Comparison of ENCODE assay signal across 10 mouse cellular contexts in genomic region chr1:177458456-177459389, GRCm38 (mm10). TPM values are rescaled to one million over a fixed set of nuclear protein-coding genes. Genes with fewer than 3 reads are reported as not detected.
A peak's percentile ranks its signal among the peaks of the same experiment; 100 is the strongest.
DNase-seq lines count a peak whose midpoint lies in the region; ATAC-seq and TF ChIP-seq lines count a peak whose summit lies in the region.
"Had no signal": no experiment of that assay in that cellular context is flagged by ENCODE, and none has a peak within 500 bp of the region (broad histone marks: within the 10 kb centered on the region; RNA-seq: fewer than 3 reads in every experiment).

No protein-coding gene starts in this region.

- no peak overlapping the region for H3K4me3 ChIP-seq in hindbrain, embryonic 10.5 days
- H3K4me3 ChIP-seq in hindbrain, embryonic 11.5 days (ENCODE audit: low read depth, low read length), result no peak overlapping the region
- H3K4me3 ChIP-seq in hindbrain, postnatal 0 days (ENCODE audit: low read length), result no peak overlapping the region

- no peak for ATAC-seq in hindbrain, embryonic 11.5 days (ENCODE audit: low FRiP score)
- peak; percentile 75 for ATAC-seq in hindbrain, postnatal 0 days
- ATAC-seq: Patski had no signal

- DNase-seq in hindbrain, embryonic 10.5 days (ENCODE audit: low spot score), result no peak
- no peak for DNase-seq in hindbrain, embryonic 11.5 days (ENCODE audit: low spot score)
- DNase-seq in cerebellum, postnatal 25 days, result peak; percentile 93 to 94
- peak; percentile 62 for DNase-seq in hindbrain, postnatal 0 days (ENCODE audit: low spot score)
- DNase-seq in kidney, postnatal 4 days, result peak; percentile 34 to 68
- no peak for DNase-seq in neural tube, embryonic 10.5 days (ENCODE audit: extremely low spot score, low spot score)
- DNase-seq in lung, postnatal 10 days, result no peak
- no peak for DNase-seq in spleen, postnatal 10 days (ENCODE audit: low spot score in 2 of 2)

- 74% methylated on average over 18 of the region's 18 CpGs for WGBS in hindbrain, embryonic 10.5 days
- WGBS in hindbrain, embryonic 11.5 days, result 62% methylated on average over 18 of the region's 18 CpGs
- 45% methylated on average over 18 of the region's 18 CpGs for WGBS in hindbrain, postnatal 0 days

- H3K9me3 ChIP-seq in hindbrain, embryonic 10.5 days, result no peaks in the 10 kb centered on the region
- no peaks in the 10 kb centered on the region for H3K9me3 ChIP-seq in hindbrain, embryonic 11.5 days (ENCODE audit: control insufficient read depth, low read length)
- no peaks in the 10 kb centered on the region for H3K9me3 ChIP-seq in hindbrain, postnatal 0 days (ENCODE audit: low read length)

- H3K36me3 ChIP-seq in hindbrain, embryonic 10.5 days, result no peaks in the 10 kb centered on the region
- no peaks in the 10 kb centered on the region for H3K36me3 ChIP-seq in hindbrain, embryonic 11.5 days (ENCODE audit: control insufficient read depth, insufficient read depth, low read length)
- no peaks in the 10 kb centered on the region for H3K36me3 ChIP-seq in hindbrain, postnatal 0 days (ENCODE audit: insufficient read depth, low read length)

- H3K4me1 ChIP-seq in hindbrain, embryonic 10.5 days (replicated peaks), result peaks cover 42% of the 10 kb centered on the region
- H3K4me1 ChIP-seq in hindbrain, embryonic 11.5 days (replicated peaks; ENCODE audit: control insufficient read depth, insufficient read depth, low read length), result peaks cover 2% of the 10 kb centered on the region; the same call in 1 of the 2 replicates
- H3K4me1 ChIP-seq in hindbrain, postnatal 0 days (ENCODE audit: insufficient read depth, low read length), result peaks cover 5% of the 10 kb centered on the region; the same call in 1 of the 2 replicates

- TF ChIP-seq CTCF in hindbrain, postnatal 0 days (IDR thresholded peaks at IDR 0.05; ENCODE audit: low read depth), result no peak

- no peaks in the 10 kb centered on the region for H3K27me3 ChIP-seq in hindbrain, embryonic 10.5 days (ENCODE audit: insufficient read depth, poor library complexity, severe bottlenecking)
- no peaks in the 10 kb centered on the region for H3K27me3 ChIP-seq in hindbrain, embryonic 11.5 days (ENCODE audit: control insufficient read depth, insufficient read depth, low read length)
- no peaks in the 10 kb centered on the region for H3K27me3 ChIP-seq in hindbrain, postnatal 0 days (ENCODE audit: insufficient read depth, low read length)
- H3K27me3 ChIP-seq: Patski had no signal

- no peak overlapping the region for H3K4me2 ChIP-seq in hindbrain, embryonic 11.5 days (replicated peaks; ENCODE audit: low read depth, low read length)
- H3K4me2 ChIP-seq in hindbrain, postnatal 0 days (ENCODE audit: low read depth, low read length), result peak overlapping the region; percentile 22; the same call in 1 of the 2 replicates

- H3K27ac ChIP-seq in hindbrain, embryonic 10.5 days, result peak overlapping the region; percentile 66
- no peak overlapping the region for H3K27ac ChIP-seq in hindbrain, embryonic 11.5 days (ENCODE audit: low read depth, low read length)
- H3K27ac ChIP-seq in hindbrain, postnatal 0 days, result peak overlapping the region; percentile 65
- H3K27ac ChIP-seq: liver, embryonic 14.5 days had no signal

- no peak overlapping the region for H3K9ac ChIP-seq in hindbrain, embryonic 11.5 days (ENCODE audit: low read depth, low read length)
- H3K9ac ChIP-seq in hindbrain, postnatal 0 days (replicated peaks; ENCODE audit: low read length), result no peak overlapping the region
- H3K9ac ChIP-seq: liver, embryonic 14.5 days had no signal

RNA-seq across cellular contexts. Expression of gene Zbtb18, which starts 16.6 kb away (rescaled TPM):
- polyA plus RNA-seq in hindbrain, embryonic 10.5 days (2016; fragmentation: Nextera tagmentation; extraction: Ambion mirVana), result 7.8 and 8.4 TPM in 2 replicates
- 9.4 and 20.0 TPM in 2 replicates for polyA plus RNA-seq in hindbrain, embryonic 11.5 days (2014; fragmentation: Nextera tagmentation; extraction: Ambion mirVana)
- total RNA-seq in hindbrain, postnatal 0 days (2014; rRNA removed), result 112 and 114 TPM in 2 replicates
- polyA plus RNA-seq in hindbrain, postnatal 0 days (2015; fragmentation: Nextera tagmentation; extraction: Ambion mirVana), result 45.6 and 47.3 TPM in 2 replicates

Comparison
In these comparisons a context has a peak if more than half of its experiments do, and no peak if none do; other contexts are left out.
1. DNase-seq: peak in cerebellum, postnatal 25 days (2 of 2), hindbrain, postnatal 0 days (single experiment) and kidney, postnatal 4 days (2 of 2); none in hindbrain, embryonic 10.5 days (single experiment), hindbrain, embryonic 11.5 days (single experiment), neural tube, embryonic 10.5 days (single experiment), lung, postnatal 10 days (single experiment) and spleen, postnatal 10 days (0 of 2).